Mouse (Mus musculus) right cerebral cortex, postnatal 10 days (tissue): Measurements from ENCODE around the gene Zc3h10.
A peak's percentile ranks its signal among the peaks of the same experiment; 100 is the strongest.

Source experiments
- DNase-seq, 2 experiments: peaks; one replicate each; pipeline ENCODE4 v3.0.0; 2021; ENCODE audit warnings: low spot score in 2 of 2

The Zc3h10 gene

DNA sequence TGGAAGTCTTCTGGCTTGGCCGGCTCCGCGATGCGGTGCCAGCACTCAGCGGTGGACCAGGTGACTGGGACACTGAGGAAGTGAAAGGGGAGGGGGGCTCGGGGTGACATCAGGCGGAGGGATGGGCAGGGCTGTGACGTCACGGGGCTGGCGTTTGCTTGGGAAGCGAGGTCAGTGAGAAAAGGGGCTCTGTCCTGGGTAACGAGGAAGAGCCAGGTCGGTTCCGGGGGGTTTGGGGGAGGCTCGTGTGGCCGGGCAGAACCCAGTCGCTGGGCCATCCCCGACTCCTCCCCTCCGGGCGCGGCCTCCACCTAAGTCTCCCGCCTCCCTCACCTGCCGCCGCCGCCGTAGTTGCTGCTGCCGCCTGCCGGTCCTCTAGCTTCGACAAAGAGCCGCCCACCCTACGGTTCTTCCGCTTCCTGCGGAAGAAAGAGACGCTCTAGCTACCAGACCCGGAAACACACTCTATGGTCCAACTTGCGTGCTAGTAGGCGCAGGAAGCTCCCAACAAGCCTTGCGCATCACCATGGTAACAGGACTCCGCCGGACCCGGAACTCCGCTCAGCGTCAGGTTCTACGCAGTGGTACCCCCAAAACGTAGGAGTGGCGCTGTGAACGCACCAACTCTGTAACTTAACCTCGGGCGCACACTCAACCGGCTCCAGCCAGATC lies at the start of gene Zc3h10:
Gene Zc3h10 (minus strand): TSS at position 414 of the 672 bp plus-strand sequence.
- peak; percentile 96 to 98 for DNase-seq

DNA sequence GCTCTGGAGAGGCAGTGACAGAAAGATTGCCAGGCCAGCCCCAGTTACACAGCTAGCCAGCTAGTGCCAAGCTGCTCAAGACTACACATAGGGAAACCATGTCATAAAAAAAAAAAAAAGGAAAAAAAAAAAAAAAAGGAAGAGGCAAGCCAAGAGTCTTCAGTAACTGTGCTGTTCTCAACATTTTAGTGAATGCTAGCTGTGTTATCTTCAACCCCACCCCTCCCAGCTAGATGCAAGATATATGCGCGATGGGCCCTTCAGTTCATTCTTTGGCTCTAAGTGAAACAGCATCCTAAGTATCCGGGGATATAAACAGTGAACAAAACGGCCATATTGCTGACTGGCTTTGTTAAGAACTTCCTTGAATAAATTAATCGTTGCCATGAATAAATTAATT lies 45.2 kb upstream of the Zc3h10 start:
- no peak for DNase-seq

DNA sequence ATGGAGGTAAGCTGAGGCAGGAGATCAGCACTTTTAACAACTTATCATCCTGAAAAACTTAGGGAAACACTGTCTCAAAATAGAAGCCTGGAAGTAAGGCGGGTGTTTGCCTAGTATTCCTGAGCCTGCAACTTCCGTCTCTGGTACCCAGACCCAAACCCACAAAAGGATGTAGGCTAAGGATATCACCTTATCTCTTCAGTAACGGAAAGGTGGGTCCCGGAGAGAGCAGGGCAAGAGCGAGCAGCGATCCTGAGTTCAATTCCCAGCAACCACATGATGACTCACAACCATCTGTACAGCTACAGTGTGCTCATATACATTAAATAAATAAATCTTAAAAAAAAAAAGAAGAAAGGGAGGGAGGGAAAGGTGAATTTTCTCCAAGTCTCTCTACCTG lies 43.9 kb upstream of the Zc3h10 start:
- DNase-seq: no peak

DNA sequence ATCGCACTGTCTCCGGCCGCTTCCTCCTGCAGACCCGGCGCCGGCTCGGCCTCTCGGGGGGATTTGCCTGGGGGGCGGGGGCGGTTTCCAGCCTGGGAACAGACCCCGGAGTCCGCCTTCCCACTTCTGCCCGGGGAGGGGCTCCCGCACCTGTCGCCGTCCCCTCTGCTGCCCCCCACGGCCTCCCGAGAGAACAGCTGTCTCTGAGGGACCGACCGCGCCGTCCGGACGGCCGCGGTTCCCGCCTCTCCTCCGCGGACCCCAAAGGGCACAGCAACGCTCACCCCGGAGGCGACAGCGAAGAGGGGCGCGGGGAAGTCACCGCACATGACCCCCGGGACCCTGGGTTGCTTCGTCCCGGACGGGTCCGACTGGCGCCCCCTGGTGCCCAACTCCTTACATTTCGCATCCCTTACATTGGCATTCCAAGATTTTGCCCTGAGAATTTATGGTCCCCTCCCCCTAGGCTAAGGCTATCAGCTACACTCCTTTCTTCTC lies 42.7 kb upstream of the Zc3h10 start:
- peak in 1 of 2 experiments; percentile 59 for DNase-seq

DNA sequence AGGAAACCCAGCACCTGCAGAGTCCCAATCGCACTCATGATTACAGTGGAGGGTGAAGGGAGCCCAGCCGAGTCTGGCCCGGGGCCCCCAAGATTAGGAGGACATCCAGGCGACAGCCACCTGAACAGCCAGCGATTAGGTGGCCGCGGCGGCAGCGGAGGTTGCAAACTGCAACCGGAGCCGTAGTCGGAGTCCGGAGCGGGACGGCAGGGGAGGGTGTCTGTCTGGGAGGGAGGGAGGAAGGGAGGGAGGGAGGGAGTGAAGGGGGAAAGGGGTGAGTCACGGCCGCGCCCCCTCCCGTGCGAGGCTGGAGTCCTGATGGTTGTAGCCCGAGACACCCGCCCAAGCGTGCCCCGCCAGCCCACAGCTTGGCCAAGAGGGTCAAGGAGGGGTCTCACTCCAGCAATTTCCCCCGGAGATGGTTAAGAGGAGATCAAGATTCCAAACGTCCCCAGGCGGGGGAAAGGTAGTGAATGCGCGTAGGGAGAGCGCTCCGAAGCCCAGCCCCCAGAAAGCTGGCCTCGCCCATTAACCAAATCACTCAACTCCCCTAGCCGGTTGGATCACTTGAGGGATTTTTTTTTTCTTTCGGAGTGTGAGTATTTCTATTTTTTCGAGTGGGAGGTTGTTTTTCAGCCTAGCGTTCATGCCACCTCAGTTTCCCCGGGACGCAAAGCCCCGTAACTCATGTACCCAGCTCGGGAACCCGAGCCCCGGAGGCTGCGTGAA lies 42.1 kb upstream of the Zc3h10 start, which contains the start of gene Erbb3:
Gene Erbb3 (minus strand): TSS at position 189 of the 729 bp plus-strand sequence.
- peak in 1 of 2 experiments; percentile 31 for DNase-seq

DNA sequence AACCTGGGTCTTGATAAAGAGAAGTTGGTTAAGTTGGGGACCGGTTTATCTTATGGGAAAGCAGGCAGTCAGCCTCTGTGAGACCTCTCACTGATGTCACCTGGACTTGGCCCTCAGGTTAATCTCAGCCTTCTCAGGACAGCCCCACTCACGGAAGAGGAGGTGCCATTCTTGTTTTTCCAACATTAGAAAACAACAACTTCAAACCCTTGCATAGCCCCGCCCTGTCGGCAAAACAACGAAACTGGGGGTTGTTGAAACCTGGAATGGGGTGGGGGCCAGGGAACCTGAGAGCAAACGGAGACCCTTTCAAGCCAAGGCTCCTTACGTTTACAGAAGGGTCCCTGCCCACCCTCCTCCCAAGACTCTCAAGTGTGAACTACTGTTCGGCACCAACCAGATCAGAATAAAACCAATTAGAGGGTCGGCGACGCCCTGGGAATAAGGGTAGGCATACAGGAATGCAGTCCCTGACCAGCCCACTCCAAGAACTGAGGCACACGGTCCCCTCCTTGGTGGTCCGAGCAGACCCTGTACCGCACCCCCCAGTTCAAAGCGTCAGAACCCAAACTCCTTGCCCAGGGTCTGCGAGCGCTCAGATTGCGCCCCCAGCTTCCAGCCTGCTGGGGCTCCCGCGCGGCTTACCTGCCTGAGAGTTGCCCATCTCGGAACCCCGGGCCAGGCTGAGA lies 41.3 kb upstream of the Zc3h10 start:
- DNase-seq: no peak

DNA sequence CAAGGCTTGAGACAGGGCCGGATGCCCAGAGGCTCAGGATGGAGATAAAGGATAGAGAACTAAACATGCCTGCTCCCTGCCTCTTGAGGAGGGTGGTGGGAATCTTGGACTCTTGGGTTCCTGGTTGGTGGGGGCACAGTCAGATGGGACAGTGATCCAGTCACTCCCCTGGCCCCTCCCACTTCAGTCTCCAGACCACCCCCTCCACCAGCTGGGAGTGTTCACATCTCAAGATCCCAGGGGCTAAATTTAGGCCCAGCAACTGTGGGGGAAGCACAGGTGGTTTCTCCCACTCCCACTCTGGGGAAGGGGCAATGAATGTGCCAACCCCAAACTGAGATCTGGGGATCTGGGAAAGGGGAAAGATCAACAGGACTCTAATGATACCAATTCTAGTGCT lies 40.6 kb upstream of the Zc3h10 start:
- DNase-seq: no peak

DNA sequence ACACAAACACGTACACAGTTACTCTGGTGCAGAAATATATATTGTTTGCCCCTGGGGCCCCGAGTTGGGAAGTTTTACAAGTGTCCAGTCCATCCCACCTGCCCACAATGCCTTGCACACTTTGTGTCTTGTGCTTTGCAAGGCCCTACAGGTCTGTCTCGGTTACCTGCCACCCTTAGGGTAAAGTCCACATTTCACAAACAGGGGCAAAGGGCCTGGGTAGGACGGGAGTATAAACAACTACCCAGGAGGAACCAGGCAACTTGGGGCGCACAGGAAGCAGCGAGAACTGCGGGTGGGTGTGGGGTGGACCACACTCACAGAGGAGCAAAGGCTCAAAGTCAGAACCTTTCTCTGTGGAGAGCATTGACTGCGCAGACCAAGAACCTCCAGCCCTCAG lies 40.1 kb upstream of the Zc3h10 start:
- no peak for DNase-seq

DNA sequence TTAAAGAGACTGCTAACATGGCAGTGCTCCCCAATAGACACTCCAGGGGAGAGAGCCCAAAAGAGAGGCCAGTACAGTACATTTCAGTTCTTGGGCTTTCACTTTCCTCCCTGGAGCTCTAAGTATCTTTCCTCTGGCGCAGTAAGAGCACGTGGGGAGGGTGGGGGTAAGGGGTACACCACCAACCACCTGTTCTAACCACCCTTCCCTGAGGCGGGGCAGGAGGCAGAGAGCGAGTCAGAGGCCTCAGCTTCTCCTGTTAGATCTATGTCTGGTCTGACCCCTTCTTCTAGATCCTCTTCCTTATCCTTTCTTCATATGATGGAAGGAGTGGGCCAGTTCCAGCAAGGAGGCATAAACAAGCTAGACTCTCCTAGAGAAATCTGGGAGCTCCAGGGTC lies 39.5 kb upstream of the Zc3h10 start:
- DNase-seq: no peak

DNA sequence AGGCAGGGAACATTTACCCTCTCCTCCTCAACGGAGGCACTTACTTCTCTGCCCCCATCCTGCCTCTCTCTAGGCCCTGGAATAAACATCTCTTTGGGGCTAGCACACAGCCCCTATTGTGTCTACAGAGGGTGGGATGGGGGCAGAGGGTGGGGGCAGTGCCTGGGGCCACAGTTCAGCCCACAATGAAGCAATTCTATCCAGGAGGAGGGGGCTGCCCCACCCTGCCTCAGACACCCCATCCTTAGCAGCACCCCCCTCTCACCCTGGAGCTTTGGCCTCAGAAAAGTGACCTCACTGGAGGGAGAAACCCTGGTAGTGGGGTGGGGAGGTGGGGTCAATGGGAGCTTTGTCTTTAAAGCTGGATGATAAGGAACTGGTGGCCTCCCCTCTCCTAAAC lies 39.0 kb upstream of the Zc3h10 start:
- DNase-seq: no peak

DNA sequence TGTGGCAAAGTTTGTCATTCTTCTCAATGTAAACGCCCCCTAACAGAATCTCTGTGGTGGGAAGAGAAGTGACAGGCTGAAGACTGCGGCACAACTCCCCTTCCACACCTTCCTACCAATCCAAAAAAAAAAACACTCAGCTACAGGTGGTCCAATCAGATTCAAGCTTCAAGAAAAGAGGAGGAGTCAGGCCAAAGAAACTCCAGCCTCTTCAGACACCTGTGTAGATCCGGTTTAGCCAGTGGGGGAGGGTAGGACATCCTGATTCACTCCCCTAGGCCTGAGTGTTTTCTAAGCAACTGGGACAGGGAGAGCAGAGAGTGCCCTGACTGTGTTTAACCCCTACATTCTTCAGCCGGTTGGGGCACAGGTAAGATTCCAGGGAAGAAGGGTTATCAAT lies 36.8 kb upstream of the Zc3h10 start:
- no peak for DNase-seq

DNA sequence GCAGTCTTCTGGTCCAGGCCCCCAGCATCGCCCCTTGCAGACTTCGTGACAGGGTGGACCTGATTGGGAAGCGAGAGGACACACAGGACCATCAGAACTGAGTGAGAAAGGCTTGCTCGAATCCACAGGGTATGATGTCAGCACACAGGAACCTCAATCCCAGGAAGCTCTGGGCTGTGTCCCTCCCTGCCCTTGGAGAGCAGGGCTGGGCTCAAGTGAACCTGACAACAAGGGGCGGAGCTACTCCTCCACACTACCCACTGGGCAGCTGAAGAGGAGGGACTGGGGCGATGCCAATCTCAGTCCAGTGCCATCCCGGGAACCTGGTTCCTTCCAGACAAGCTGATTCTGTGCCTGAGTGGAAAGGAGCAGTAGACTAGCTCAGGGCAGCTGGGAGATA lies 36.1 kb upstream of the Zc3h10 start:
- no peak for DNase-seq

DNA sequence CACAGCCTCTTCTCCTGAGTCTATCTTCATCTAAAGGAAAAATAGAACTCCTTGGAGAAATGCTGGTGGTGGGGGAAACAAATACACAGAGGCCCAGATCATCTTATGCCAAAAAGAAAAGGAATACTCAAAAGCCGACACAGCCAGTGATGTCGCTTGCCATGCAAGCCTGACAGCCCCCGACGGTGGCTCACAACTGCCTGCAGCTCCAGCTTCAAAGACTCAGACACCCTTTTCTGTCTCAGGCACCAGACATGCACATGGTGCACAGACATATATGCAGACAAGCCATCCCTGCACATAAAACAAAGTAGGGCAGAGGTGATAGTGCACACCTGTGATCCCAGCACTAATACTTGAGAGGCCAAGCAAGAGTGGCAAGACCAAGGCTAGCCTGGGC lies 32.2 kb upstream of the Zc3h10 start:
- DNase-seq: no peak

DNA sequence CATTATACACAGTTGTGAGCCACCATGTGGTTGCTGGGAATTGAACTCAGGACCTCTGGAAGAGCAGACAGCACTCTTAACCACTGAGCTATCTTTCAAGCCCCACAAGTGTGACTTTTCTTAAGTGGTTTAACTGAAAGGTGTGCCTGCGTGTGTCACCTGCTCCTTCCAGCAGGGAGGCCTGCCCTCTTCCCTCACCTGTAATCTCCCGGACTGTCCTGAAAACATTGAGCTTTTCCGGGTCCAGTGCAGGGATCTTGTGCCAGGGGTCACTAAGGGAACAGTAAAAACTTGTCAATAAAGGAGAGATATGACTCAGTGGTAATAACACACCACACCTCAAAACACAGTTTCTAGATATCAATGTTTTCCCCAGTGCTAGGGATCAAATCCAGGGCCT lies 31.7 kb upstream of the Zc3h10 start:
- DNase-seq: no peak

DNA sequence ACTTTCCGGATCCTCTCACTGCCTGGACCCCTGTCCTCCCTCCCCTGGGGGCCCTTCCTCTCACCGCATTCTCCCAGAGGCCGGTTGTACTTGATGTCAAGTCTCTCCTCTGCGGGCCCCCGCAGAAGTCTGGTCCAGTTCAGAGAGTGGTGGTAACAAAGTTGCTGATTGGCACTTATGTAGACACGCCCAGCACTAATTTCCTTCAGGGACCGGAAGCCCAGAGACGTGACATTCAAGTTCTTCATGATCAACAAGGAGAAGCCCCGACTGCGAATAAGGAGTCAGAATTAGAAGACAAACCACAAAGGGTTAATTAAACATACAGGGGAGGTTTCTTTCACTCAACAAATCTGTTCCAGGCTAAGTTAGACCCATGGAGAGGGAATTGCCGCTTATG lies 30.8 kb upstream of the Zc3h10 start:
- no peak for DNase-seq

DNA sequence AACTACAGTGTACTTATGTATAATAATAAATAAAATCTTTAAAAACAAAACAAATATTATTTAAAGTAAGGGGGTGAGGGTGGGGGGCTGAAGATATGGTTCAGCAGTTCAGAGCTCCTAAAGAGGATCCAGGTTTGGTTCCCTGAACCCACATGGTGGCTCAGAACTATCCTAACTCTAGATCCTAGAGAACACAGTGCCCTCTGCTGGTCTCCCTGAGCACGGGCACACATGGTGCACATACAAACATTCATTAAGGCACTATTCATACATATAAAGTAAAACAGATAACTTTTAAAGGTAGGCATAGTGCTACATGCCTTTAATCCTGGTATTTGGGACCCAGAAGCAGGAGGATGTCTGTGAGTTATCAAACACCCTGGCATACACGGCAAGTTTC lies 27.5 kb upstream of the Zc3h10 start:
- no peak for DNase-seq

DNA sequence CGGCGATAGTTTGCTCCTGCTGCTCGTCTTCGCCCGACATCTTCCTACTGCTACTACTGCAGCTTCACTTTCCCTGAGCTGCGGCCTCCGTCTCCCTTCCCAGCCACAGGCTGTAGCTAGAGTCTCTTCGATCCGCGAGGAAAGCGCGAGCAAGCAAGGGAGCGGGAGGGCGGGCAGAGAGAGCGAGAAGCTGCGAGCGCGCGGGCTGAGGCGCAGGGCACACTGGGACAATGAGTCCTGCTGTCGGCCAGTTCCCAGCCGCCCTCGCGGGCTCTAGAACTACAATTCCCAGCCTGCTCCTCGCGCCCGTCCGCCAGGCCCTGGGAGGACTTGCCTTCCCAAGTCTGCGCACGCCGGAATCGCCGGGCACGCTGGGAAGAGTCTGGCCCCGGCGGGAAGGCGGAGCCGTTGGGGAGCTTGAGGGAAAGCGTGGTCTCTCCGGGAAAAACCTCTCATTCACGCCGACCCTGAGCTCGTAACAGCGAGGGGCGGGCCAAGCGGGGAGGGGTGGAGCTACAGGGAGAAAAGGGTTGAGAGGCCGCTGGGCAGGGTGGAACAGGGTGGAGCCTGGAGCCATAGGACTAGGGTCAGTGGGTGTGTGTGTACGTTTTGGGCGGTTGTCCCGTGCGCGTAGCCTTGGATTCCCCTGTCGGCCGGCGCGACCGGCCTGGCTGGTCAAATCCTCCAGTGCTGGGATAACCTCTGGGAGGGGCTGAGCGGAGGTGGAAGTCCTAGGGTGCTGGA lies 18.4 kb upstream of the Zc3h10 start, which contains the start of gene Pa2g4:
Gene Pa2g4 (minus strand): TSS at position 200 of the 744 bp plus-strand sequence.
- peak; percentile 99 for DNase-seq

DNA sequence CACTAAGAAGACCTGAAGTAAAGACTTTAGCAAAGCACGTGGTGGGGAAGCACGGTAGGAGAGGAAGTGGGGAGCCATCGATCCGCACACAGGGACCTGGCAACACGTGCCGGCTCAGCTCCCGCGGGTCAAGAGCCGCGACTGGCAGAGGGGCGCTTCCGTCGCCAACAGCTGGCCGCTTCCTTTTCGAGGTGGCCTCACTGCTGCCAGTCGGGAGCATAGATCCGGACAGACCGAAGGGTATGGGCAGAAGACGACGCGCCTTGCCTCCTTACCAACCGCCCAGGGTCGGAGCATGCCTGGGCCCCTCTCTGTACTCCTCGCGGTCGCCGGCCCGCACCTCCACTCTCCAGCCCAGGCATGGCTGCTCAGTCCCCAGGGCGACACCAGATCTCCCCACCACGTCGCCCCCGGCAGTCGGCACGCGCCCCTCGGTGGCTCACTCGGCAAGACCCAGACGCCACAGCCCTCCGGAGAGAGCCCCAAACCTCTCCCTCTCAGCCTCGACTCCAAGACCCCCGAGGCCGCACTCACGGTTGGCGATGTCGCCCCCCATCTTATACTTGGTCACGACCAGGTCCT lies 17.7 kb upstream of the Zc3h10 start:
- DNase-seq: peak in 1 of 2 experiments; percentile 55

DNA sequence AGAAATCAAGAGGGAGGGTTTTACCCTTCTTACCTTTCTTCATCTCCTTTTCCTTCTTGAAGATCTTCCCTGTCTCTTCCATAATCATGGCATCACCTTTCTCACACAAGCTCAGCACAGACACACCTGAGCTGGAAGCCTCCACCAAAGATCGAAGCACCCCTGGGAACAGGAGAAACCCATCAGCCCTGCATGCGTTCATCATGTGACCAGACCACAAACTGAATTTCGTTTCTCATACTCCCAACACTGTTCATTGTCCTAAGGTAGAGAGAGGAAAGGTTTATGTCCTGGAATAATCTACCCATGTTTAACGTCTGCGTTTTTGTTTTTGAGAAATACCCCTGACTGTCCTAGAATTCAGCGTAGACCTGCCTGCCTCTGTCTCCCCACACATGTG lies 16.0 kb upstream of the Zc3h10 start:
- no peak for DNase-seq

DNA sequence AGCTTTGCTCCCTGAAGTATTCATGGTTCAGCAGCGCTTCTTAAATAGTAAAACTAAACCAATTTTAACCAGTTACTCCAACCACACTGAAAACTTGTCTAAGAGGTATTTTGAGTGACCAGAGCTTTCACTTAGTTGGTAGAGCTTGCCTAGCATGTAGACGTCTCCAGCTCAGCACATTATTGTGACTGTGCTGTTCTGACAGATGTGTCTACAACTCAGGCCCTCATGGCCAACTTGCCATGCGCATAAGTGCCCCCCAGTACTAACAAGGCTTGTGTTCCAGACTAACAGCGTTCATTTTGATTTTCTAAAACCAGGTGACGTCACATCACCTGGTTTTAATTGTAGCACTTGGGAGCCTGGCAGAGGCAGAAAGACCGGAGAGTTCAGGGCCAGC lies 9.4 kb upstream of the Zc3h10 start:
- DNase-seq: no peak

DNA sequence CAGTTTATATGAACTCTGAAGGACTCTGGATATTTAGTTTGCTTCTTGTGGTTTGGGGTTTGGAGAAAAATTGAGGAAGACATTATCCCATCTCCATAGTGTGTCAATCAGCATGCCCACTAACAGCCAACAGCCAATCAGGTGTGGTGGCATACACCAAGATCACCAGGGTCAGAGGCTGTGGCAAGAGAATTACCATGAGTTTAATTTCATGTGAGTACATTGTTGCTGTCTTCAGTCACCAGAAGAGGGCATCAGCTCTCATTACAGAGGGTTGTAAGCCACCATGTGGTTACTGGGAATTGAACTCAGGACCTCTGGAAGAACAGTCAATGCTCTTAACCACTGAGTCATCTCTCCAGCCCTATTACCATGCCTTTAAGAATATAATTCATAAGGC lies 8.7 kb upstream of the Zc3h10 start:
- no peak for DNase-seq
